Mouse (Mus musculus): ENCODE data around the gene Mb.

Gene Mb

DNA sequence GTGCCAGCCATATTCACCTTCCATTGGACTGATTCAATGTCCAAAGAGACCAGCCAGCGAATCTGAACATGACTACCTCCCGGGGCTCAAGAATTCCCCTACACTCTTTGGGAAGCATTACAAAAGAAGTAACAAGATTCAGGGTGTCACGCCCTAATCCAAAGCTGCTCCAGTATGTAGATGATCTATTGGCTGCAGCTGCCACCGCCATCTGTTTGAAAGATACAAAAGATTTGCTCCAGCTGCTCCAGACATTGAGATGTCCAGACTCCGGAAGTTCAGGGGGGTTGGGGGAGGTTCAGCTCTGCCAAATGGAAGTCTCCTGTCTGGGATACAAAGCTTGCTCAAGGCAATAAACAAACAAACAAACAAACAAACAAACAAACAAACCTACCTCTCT, 73.9 kb downstream of the Mb start:
- peak; percentile 47 to 62 for DNase-seq

DNA sequence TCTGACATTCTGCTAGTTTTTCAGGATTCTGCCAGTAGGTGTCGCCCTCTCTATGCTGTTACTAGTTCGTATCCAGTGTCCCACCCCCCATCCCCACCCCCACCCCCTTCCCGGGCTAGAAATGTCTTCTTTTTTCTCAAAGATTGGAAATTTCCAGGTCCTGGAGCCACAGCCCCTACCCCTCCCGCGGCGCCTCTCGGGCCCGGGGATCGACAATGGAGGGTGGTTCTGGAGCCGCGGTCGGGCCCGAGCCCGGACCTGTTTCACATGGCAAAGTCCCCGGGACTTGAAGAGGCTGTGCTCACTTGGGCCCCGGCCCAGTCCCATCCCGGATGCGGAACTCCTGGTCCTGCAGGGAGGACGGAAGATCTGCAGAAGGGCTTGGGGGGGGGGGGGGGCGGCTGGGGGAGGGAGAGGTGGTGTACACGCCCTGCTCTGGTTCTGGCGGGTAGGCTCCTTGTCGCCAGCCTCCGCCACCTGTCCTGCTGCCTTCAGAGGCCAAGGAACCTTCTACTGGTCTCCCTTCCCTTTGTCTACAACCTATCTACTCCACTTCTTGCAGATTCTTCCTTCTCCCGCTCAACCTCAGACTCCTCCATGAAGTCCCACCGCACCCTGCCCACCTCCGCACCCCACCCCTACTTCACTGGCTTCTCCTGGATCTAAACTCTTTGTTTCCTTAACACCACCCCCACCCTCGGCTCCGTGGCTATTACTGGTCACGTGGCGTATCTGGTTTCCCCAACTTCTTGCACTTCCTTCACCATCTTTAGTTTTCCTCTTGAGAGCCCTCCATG, 76.4 kb downstream of the Mb start:
- DNase-seq: peak; percentile 90 to 92

DNA sequence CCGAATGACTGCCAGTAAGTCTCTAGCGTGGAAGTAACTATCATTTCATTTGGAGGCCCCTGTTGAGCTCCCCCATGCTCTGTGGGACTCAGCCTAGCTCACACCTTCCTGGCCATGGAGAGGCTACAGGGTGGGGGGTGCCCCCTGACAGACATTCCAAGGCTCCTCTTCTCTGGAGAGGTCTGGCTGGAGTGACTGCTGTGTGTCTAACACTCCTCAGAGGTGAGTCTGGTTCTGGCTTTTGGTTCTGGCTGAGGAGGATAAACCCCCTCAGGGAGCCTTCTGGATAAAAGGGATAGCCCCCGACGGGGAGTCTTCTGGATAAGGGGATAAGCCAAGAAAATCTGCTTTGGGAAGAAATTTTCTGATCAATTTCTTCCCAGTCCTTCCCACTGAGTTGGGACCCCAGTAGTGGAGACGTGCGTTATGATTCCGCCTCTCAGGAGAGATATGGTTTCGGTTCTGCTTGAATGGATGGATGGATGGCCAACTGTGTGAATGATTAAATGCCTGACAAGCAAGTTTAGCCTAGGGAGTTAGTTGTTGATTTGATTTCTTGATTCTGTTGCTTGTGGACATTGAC, 77.1 kb downstream of the Mb start:
- DNase-seq: no peak

DNA sequence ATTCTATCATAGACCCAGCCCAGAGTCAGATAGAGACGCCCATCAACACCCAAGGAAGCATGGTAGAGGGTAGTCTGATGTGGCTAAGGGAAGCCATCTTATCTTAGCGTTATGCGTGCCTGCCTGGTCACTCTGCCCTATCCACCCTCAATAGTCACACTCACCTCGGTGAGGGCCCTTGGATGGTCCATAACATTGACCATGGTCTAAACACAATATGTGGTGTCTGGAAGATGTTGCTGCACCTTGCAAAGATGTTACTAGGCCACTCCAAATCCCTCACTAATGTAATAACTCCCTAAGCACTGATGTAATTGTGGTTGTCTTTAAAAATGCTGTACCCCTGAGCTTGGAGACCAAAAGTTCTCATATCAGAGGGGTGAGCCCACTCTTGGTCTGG, 77.8 kb downstream of the Mb start:
- no peak for DNase-seq

All from kidney, postnatal 4 days (tissue).